Mouse (Mus musculus) CD4-positive, CD25-positive, alpha-beta regulatory T cell, adult 2 months (primary cell): ENCODE measurements around the gene Aplp2.

Experiments used
- DNase-seq: peaks from one replicate; pipeline ENCODE4 v3.0.0-alpha.2; 2012; ENCODE audit warnings: low read depth, low spot score

The Aplp2 gene

DNA sequence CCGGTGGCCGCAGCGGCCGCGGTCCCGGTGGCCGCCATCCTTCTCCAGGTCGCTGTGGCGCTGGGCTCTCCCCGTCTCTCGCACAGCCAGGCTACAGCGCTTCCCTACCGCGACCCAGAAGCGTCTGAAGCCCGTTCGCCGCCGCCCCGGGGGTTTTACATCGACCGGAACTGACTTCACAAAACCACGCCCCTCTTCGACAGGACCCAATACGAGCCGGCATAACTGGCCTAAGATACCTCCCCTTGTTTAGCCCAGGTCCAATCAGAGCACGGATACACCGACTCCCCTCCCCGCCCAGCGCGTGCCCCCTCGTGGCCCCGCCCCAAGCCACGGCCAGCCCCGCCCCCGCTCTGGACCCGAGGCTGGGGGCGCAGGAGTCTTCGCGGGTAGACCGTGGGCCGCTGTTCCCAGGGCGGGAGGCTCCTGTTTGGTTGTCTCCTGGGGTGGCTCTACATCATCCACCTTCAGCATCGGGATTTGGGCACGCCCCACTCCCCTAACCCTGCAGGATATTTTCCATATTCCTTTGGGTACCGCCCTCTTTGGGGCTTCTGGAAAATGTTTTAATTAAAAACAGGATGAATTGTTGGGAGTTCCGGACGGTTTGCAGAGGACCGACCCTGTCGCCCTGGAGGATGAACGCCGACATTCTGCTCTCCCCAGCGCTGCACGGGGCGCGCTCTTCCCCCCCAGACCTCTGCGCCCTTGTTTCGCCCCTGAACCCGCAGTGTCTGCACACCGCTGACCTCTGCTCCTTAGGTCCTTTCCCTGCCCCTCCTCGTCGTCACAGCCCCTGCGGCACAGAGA is at the start of gene Aplp2:
TSS of gene Aplp2 (minus strand) at position 126 of the 810 bp plus-strand sequence.
- DNase-seq: peak; percentile 97

DNA sequence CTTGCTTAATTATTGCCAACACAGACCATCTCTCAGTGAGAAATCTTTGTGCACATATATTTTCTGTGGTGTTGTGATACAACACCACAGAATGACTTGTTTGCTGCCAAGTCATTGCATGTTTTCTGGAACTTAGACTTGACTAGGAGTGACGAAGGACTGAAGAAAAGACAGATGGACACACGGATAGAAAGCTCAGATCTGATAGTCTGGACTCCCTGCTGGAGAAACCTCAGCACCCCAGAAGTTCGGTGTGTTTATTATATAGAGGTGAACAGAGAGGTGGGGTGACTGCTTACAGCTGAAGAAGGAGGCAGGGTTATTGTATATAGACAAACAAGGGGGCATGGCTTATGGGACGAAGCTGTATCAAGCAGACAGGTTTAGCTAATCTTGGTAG is 48.6 kb upstream of the Aplp2 start:
- no peak for DNase-seq

DNA sequence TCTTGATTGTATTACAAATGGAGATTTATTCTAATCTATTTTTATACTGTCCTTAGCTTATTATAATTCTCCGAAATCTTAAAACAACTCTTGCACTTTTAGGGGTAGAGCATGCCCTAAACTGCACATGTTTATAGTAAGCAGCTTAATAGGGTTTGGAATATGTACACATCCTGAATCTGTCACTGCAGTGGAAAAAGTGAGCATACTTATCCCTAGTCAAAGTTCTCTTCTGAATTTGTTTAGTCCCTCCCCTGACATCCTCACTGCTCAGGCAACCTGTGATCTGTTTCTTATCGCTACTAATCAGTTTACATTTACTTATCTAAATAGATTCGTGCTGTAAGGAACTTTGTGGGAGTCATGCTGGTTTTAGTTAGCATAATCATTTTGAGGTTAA is 46.6 kb upstream of the Aplp2 start:
- no peak for DNase-seq

DNA sequence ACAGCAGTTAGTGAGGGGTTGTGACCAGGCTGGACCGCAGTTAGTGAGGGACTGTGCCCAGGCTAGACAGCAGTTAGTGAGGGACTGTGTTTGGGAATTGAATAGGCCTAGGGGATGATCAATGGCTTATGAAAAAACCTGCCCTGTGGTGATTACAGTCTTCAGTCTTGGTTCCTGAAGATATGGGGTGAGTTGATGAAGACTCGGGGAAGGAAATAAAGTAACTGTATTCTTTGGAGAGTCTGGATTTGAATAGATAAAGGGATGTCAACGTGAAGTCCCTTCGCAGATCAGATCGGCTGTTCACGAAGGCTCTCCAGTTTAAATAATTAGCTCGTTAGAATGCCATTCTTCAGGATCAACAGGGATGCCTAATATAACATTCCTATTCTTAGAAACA is 44.3 kb upstream of the Aplp2 start:
- DNase-seq: no peak

DNA sequence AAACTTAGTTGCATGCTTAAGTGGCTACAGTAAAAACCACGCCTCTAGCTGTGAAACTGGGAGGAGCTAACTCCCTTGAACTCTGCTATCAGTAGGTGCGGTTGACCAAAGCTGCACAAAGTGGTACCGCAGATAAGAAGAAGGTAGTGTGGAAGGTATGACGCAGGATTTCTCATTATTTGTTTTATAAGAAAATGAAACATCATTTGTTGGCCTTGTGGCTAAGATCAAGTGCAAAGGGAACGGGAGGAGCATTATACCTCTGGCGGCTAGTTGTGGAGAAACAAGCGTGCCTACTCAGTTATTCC is 43.0 kb upstream of the Aplp2 start:
- peak; percentile 77 for DNase-seq

DNA sequence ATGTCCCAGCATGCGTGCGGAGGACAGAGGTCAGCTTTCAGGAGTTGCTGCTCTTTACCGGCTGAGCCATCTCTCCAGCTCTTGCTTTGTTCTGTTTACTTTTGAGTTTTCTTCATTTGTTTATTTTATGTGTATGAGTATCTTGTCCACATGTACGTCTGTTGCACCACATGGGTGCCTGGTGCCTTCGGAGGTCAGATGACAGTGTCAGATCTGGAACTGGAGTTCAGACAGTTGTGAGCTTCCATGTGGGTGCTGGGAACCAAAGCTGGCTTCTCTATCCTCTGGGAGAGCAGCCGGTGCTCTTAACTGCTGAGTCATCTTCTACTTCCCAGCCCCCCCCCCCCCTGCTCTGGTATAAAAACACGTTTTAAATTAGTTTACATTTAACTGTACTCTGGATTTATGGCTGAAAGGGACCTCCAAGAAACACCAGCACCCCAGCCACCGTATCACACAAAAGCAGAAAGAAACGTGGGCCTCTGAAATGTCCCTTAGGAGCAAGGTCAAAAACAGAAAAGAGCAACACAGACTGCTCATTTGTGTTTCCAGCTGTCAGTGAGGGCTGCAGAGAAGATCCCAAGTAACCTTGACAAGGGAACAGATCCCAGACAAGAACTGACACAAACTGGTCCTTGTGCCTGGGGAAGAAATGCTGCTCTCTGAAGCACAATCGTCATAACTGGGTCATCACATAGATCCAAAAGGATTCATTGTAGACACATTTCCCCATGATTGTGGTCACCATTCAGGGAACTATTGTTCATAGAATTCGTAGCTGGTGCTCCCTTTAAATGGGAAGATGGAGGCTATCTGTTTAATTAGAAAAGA is 42.5 kb upstream of the Aplp2 start:
- DNase-seq: no peak

DNA sequence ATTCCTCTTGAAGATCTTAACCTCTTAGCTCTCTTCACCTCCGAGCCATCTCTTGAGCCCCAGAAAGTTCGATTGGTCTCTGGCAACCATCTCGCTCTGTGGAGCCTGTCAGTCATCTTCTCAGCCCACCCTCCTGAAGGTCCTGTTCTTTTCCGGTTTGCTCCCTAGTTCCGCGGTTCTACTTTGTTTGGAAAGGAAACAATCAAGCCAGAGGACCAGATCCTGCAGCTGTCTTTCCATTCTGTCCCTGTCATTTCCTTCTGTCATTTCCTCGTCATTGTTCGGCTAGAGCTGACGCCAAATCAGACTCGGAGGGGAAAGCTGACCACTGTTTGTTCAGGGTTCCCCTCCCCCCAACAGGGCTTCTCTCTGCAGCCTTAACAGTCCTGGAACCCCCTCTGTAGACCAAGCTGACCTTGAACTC is 41.7 kb upstream of the Aplp2 start:
- peak; percentile 8 for DNase-seq

DNA sequence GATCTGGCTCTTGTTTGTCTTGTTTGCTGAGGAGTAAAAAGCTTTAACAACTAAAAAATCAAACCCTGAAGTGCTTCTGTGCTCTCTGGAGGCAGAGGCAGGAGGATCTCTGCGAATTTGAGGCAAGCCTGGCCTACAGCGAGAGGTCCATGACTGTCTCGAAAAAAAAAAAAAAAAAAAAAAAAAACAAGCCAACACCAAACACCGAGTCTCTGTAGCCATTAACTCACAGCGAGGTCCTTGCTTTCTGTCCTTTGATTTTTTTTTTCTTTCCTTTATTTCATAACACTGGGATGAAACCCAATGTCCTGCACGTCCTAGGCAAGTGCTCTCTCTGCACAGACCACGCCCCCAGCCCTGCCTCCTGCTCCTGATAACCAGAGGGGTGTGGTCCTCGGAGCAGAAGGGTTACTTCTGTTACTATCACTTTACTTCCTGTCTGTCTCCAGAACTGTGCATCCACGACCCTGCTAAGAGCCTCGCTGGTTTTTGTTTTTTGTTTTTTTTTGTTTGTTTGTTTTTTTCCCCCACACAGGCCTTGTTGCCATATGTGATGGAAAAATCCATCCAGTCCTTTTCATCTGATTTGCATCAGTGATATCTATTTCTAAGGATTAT is 40.7 kb upstream of the Aplp2 start:
- DNase-seq: peak; percentile 43

DNA sequence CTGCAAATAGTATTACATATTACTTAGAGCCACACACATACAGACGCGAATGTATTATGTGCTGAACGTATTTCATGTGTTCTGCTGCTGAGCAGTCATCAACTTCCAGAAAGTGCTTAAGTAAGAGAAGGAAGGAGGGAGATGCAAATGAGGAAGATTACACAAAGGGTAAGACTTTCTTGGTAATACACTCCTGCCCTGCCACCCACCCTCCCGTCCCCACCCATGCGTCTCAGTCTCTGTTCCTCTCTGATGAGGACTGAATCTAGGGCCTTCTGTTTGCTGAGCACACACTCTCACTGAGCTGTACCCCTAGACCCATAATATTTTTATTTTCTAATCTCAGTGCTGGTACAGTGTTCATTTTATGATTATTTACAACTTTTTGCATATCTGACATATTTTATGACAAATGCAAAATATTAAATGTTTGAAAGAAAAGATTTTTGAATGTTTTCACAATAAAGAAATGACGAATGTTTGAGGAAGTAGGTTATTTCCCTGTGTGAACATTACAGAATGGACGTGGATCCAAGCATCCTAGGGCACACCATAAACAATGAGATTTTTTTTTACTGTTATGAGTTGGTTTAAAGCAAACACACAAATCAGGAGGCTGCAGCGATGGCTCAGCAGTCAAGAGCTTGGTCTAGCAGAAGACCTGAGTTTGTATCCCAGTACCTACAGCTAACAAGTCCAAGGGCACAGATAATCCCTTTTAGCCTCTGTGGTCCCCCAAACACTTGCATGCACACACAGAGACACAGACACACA is 36.0 kb upstream of the Aplp2 start:
- DNase-seq: no peak

DNA sequence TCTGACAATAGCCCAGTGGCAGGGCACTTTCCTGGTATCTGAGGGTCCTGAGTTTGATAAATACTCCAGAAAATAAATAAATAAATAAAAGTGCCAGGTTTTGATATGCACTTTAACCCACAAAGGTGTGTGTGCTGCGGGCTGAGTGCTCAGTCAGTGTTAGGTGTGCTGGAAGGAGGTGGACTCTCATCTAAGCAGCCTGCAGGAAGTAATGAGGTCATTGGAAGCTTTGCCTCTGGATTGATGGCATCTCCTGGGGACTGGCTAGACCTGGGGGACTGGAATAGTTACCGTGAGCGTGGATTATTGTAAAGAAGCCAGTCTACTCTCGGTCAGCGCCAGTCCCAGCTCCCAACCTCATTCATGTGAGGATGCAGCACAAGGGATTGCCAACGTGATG is 34.8 kb upstream of the Aplp2 start:
- no peak for DNase-seq

DNA sequence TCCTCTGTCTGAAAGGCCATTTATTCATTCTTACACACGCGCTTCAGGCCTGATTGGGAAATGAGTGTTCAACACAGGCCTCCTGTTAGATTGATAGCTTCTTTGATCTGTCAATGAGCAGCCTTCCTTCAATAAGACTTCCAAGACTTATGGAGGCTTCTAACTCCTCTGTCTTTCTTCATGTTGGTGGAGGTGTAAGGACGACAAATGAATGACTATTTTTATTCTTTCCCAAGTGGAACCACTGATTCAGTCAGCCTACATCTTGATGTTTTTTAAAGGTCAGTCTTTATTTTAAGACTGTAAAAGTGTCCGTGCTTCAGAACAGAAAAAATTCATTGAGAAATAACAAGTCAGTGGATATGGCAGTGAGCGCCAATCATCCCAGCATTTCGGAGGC is 33.4 kb upstream of the Aplp2 start:
- no peak for DNase-seq

DNA sequence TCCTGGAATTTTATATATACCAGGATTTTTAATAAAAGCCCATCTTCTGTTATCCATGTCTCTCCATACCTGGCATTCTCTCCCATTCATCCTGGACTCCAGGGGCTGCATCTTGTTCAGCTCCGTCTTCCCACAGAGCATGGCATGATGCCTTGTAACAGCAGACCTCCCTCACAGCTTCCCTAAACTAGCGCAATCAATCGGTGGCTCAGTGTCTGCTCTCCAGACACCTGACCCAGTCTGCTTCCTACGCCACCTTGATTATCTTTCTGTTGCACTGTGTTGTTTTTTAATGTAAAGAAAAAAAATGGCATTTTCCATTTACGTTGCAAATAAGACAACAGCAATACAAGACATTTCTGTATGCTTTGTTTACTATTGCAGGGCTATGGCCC is 32.3 kb upstream of the Aplp2 start:
- no peak for DNase-seq

DNA sequence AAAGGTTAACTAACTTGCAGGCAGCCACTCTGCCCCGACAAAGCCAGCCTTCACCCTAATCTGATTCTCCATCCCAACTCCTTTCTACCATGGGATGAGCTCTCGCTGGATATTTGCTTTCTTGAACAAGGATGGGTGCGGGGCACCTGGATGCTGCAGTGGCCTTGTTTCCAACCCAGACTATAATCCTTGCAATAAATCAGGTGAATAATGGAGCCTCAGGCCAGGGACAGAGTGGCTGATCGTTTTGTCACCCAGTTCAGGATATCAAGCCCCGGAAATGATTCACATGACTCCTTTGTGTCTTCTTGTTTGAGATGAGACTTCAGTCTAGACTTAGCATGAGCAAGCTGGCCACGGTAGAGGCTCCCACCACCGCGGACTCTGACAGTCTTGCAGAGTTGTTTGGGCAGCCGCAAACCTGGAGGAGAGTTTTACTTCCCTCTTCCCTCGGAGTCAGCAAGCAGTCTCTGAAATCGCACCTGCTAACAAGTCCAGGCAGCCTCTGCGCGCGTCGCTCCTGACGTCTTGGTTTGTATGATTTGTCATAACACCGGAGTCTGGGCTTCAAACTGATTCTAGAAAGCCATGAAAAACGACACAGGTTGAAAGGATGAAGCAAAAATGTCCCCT is 31.8 kb upstream of the Aplp2 start:
- peak; percentile 40 for DNase-seq

DNA sequence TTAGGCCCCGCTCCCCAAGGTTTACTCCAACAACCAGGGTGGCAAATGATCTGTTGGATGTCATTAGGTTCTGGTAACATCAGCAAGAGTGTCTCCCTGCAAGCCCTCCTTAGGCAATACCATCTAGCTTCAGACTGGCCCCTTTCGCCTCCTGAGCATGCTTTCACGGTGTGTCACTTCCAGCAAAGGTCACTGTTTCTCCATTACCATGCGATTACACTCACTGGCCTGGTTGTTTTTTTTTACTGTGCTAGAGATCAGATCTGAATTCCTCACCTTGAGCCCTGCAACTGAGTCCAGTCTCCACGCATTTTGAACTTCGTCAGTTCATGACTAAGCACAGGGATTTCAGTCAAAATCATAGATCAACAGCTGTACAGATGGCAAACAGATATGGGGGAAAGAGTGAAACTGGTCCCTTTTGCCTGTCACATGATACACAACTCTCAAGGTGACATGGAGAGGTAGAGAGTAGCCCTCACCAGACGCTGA is 29.6 kb upstream of the Aplp2 start:
- no peak for DNase-seq

DNA sequence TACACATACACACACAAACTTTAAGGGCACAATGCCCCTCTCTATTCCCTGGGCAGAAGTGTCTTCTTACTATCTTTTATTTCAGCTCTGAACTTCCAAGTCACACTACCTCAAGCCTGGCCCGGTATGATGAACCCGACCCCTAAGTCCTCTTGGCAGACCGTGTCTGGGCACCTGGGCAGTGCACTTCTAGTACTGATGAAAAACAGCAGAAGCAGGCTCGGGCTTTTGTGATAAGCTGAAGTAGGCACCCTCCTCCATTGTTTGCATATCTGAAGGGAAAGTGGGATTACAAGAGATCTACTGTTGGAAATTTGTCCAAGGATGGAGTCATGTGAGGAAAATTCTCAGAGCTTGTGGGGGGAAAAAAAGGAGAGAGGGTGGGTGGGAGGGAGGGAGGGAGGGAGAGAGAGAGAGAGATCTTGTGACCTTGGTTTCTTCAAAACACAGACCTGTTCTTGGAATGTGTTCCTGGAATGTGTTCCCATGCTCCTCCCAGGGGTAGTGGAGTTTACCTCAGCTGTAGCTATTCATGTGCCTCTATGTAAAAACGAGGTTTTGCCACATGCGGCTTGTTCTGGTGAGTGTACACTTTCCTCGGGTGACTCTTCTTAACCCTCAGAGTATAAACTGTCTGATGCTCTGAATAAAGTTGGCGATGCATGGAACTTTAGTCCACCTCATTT is 29.1 kb upstream of the Aplp2 start:
- no peak for DNase-seq

DNA sequence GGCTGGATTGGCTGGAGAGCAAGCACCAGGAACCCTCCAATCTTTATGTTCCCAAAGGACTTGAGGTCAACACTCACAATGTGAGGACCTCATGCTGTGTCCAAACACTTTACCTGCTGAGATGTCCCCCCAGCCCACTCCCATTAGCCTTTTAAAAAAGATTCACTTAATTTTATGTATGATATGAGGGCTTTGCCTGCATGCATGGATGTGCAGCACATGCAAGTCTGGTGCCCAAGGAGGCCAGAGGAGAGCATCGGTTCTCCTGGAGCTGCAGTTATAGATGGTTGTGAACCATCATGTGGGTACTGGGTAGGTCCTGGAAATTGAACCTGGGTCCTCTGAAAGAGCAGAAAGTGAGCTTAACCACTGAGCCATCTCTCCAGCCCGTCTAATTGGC is 27.9 kb upstream of the Aplp2 start:
- no peak for DNase-seq

DNA sequence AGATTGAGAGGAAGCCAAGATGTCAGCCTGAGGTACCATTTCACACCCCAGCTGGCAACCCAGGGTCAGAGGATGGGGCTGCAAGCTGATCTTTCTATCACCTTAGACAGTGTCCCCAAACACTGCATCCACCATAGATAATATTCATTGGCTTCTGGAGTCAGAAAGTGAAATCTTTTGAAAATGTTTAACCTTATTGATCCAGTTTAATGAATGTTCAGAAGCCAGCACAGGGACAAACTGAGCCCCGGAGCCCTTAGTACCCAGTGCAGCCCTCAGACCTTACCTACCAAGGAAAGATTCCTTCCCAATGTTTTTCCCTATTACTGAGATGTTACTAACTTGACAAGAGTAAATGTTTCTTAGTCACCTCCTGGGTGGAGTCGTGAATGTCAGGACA is 26.9 kb upstream of the Aplp2 start:
- no peak for DNase-seq

DNA sequence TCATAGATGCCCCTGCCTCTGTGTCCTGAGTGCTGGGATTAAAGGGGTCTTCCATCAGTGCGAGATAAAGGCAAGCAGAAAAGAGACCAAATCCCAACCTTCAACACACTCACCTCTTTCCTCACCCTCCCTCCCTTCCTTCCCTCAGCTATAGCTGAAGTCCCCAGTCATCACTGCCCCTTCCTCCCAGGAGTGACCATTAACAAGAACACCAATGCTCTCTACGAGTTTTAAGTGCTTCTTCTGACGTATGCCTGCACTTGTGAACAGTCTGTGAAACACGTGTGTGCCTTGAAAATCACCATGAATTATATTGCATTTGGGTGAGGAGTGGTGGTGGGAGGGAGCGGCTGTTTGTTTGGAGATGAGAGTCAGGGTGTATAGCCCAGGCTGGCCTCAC is 24.5 kb upstream of the Aplp2 start:
- DNase-seq: no peak

DNA sequence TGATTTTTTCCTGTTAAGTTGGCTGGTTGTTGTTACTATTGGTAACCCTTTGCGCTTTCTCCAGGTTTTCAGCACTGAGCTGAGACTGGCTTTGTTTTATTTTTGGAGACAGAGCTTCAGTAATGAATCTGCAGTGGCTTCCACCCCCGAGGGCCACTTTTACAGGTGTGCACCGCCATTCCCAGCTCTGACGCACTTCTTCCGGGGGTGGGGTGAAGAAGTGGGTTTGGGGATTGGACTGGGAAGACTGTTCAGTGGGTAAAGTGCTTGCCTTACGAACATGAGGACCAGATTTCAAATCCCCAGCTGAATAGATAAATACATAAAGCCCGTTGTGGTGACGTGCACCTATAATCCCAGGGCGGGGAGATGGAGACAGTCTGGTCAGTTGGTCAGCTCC is 23.9 kb upstream of the Aplp2 start:
- no peak for DNase-seq

DNA sequence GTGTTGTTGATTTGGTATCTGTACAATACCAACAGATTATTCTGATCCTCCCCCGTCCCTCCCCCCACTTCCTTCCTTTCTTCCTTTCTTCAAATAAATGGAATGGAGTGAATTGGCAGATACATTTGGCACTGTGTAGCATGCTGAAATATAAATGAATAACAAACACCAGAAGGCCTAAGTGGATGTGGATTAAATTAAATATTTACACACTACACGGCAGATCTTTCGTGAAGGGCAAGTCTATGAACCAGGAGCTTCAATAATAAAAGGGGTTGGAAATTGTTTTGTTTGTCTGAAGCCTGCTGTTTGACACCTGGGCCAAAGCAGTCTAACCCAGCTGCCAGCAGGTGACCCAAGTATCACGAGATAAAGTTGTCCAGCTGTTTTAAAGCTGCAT is 23.4 kb upstream of the Aplp2 start:
- DNase-seq: no peak

DNA sequence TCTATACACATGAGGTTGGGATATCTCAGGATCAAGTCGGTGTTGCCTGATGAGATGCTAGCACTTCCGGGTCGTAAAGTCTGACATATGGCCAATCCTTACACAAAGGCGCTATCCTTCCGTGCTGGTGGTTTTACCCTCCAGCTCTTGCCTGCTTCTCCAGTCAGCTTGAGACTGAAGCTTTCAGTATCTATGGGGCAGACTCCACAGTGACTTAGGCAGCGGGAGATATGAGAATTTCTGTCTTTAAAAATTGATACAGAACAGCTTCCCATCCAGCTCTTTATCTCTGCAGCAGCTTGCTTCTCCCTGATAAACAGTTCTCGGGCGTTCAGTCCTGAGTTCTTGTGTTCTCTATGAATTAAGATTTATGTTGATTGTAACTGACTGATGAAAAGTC is 14.9 kb upstream of the Aplp2 start:
- DNase-seq: no peak
